Mouse (Mus musculus) midbrain, embryonic 16.5 days (tissue): ENCODE measurements at regions not wholly inside any gene's neighbourhood (a gene's known extent, or its start where the extent isn't known, plus 50 kb on each side); places are given as distances from the start of the nearest gene placed in this dataset.

Experiments used
- ATAC-seq: fragments of 200-750 bp; cut with Nextera tagmentation; 2 replicates; pipeline ENCODE4 v1.8.0; 2017; ENCODE audit warnings: moderate TSS enrichment
- H3K27ac ChIP-seq: fragments of 300-500 bp; sonication (generic); 2 replicates; pipeline ENCODE4 v1.5.1; 2014; ENCODE audit warnings: mild to moderate bottlenecking, low read length, mixed read lengths
- H3K27me3 ChIP-seq: fragments of 300-500 bp; sonication (generic); 2 replicates; pipeline ENCODE4 v1.6.1; 2014; ENCODE audit warnings: low read depth, low read length, mixed read lengths; ENCODE audit not compliant: control insufficient read depth, insufficient read depth
- H3K36me3 ChIP-seq: fragments of 300-500 bp; sonication (generic); 2 replicates; pipeline ENCODE4 v1.6.1; 2014; ENCODE audit warnings: mild to moderate bottlenecking, low read length, moderate library complexity, mixed read lengths; ENCODE audit not compliant: control insufficient read depth, insufficient read depth
- H3K4me1 ChIP-seq: fragments of 300-500 bp; sonication (generic); 2 replicates; pipeline ENCODE4 v1.6.1; 2014; ENCODE audit warnings: mild to moderate bottlenecking, low read length, mixed read lengths; ENCODE audit not compliant: control insufficient read depth, insufficient read depth
- H3K4me2 ChIP-seq: fragments of 300-500 bp; sonication (generic); 2 replicates; pipeline ENCODE4 v1.6.1; 2014; ENCODE audit warnings: mild to moderate bottlenecking, low read length, mixed read lengths
- H3K4me3 ChIP-seq: fragments of 300-500 bp; sonication (generic); 2 replicates; pipeline ENCODE4 v1.5.1; 2014; ENCODE audit warnings: low read depth, mild to moderate bottlenecking, low read length, moderate library complexity, mixed read lengths
- H3K9ac ChIP-seq: fragments of 300-500 bp; sonication (generic); 2 replicates; pipeline ENCODE4 v1.6.1; 2014; ENCODE audit warnings: low read depth, low read length, mixed read lengths
- H3K9me3 ChIP-seq: fragments of 300-500 bp; sonication (generic); replicated peaks from 2 replicates; pipeline ENCODE4 v1.6.1; 2014; ENCODE audit warnings: mild to moderate bottlenecking, low read length, mixed read lengths; ENCODE audit not compliant: control insufficient read depth, poor library complexity, severe bottlenecking
- WGBS: fragments of 180-500 bp; shearing (Covaris S2); extraction: QIAGEN DNeasy Blood & Tissue Kit; methylation state at CpG from one replicate; pipeline ENCODE4 v1.1.7; 2014; 5-methylcytosine and 5-hydroxymethylcytosine counted together

DNA sequence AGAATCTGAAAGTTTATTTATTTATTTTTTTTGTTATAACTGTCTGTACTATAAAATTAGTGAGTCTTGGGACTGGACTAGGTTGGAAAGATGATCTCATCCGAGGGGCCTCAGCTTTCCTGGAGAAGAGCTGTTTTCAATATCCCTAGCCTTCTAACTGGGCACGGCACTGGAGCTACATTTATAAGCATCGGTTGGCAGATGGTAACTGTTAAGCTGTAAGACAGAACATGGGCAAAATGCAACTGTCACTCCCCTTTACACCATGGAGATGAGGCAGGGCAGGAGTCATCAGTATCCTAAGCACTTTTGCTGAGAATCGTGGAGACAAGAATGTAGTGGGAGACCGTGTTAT lies 77.6 kb upstream of the Ubash3b start:
- H3K36me3 ChIP-seq = no peaks in the 10 kb centered on the region
- H3K9ac ChIP-seq = no peak overlapping the region
- 0 out of 2 replicates have a peak, but pooled peaks cover 3% of the 10 kb centered on the region for H3K4me1 ChIP-seq
- no peaks in the 10 kb centered on the region for H3K9me3 ChIP-seq
- 81% methylated on average over 5 of the region's 5 CpGs for WGBS
- no peak overlapping the region for H3K4me3 ChIP-seq
- no peak overlapping the region for H3K27ac ChIP-seq
- ATAC-seq = no peak
- no peak overlapping the region for H3K4me2 ChIP-seq
- H3K27me3 ChIP-seq = no peaks in the 10 kb centered on the region

DNA sequence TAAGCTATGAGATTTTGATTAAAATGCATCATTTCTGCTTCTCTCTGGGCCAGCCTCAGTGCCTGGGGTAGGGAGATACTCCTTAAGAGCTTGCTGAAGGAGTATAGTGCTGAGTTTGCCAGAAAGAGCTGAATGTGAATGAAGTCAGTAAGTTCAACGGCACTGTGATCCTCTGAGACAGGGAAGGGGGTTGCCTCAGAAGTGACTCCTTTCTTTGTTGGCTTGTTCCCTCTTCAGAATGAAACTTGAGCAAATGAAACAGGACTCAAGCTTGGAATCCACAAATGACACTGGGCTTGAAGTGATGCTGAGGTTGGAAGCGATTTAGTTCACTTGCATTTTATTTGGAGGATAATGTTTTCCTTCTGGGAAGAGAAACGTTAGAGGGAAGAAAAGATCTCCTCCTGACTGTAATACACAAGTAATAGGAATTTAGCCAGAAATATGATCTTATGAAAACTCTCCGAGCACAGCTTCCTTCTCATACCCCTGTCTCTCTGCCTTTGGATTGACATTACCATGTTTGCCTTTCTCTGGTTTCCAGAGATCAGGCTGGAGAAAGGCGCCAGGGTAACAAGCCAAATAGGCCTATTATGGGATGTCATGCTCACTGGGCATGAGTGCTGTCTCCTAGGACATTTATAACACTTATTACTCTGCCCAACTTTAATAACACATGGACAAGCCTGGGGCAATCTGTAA lies 77.0 kb upstream of the Ubash3b start:
- no peaks in the 10 kb centered on the region for H3K27me3 ChIP-seq
- WGBS = 72% methylated on average over 5 of the region's 5 CpGs
- H3K4me2 ChIP-seq = no peak overlapping the region
- no peak overlapping the region for H3K4me3 ChIP-seq
- 0 out of 2 replicates have a peak, but pooled peaks cover 3% of the 10 kb centered on the region for H3K4me1 ChIP-seq
- no peaks in the 10 kb centered on the region for H3K36me3 ChIP-seq
- no peak for ATAC-seq
- H3K9ac ChIP-seq = no peak overlapping the region
- H3K27ac ChIP-seq = no peak overlapping the region
- no peaks in the 10 kb centered on the region for H3K9me3 ChIP-seq

DNA sequence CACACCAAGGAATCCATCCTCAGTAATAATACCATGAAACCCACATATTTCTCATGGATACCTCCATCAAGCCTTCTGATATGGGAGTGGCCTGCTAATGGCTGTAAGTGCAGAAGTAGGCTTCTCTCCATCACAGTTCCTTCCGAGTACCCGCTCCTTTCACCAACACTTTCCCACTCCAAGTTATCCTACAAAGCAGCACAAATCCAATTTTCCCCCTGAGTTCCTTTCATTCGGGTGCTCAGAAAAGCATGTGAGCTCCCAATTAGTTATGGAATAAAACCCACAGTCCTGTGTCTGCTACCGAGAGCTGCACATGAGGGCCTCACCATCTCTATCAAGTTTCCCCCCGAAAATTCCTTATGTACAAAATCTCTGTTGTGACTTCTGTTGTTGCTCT lies 75.8 kb upstream of the Ubash3b start:
- no peaks in the 10 kb centered on the region for H3K27me3 ChIP-seq
- no peak overlapping the region for H3K4me3 ChIP-seq
- 44% methylated on average over 5 of the region's 5 CpGs for WGBS
- no peaks in the 10 kb centered on the region for H3K36me3 ChIP-seq
- H3K4me1 ChIP-seq = 0 out of 2 replicates have a peak, but pooled peaks cover 3% of the 10 kb centered on the region
- no peaks in the 10 kb centered on the region for H3K9me3 ChIP-seq
- H3K4me2 ChIP-seq = no peak overlapping the region
- no peak overlapping the region for H3K27ac ChIP-seq
- no peak overlapping the region for H3K9ac ChIP-seq
- ATAC-seq = no peak

DNA sequence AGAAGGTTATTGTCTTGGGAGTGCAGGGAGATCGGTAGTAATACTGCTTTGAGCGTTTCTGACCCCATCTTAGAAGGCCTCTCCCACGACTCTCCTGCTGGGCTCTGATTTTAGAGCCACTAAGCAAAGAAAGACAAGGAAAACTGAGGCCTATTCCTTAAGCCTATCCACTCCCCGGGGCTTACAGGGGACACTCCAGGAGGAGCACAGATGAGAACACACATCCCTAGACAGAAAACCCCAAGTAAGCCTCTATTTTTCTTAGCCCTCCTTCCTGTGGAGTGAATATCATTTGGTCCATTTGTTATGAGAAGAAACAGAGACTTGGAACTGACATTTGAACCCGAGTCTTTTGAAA lies 67.7 kb upstream of the Ubash3b start:
- Histone ChIP-seq H3K27me3 (no peaks in the 10 kb centered on the region), H3K4me2 (peak overlapping the region; percentile 84), H3K36me3 (no peaks in the 10 kb centered on the region), H3K9ac (peak overlapping the region; percentile 75), H3K9me3 (no peaks in the 10 kb centered on the region), H3K4me3 (peak overlapping the region; percentile 42), H3K27ac (peak overlapping the region; percentile 94), H3K4me1 (peaks cover 20% of the 10 kb centered on the region)
- WGBS = 5% methylated on average over 5 of the region's 5 CpGs
- ATAC-seq = no peak; the same call in none of the 2 replicates

DNA sequence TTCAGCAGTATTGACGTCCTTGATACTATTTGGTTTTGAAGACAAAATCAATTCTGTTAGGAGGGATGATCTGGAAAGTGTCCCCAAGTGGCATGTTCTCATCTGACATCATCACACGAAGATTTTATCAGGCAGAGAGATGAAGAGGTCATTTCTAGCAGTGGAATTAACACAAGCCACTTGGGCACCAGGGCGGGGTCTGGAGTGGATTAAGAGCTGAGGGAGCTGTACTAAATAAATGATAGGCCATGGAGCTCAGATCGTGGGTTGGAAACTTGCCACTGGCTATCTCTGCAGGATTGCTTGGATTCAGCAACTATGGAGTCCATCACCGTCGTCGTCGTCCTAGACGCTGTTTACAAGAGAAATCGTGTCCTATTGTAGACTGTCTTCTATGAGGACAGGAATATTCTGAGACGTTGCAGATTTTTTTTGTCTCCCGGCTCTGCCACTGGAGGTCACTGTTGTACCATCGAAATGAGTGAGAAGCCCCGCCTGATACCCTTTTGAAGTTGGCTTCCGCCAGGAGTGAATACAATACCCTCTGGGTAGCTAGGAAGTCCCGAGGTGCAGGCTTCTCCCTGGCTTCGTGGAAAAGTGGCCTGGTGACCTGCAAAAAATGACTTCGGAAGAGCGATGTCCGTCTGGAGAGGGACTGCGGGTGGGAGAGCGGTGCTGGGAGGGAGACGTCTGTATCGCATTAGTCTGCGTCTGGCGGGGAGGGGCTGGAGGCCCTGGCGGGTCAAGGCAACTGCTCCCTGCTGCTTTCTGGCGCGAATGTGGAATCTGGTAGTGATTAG lies 67.1 kb upstream of the Ubash3b start:
- Histone ChIP-seq H3K4me3 (peak overlapping the region; percentile 42), H3K4me2 (peak overlapping the region; percentile 84), H3K9ac (peak overlapping the region; percentile 75), H3K4me1 (peaks cover 22% of the 10 kb centered on the region), H3K36me3 (no peaks in the 10 kb centered on the region), H3K27me3 (no peaks in the 10 kb centered on the region), H3K9me3 (no peaks in the 10 kb centered on the region), H3K27ac (peak overlapping the region; percentile 94)
- ATAC-seq = peak; percentile 95
- 5% methylated on average over 29 of the region's 29 CpGs for WGBS

DNA sequence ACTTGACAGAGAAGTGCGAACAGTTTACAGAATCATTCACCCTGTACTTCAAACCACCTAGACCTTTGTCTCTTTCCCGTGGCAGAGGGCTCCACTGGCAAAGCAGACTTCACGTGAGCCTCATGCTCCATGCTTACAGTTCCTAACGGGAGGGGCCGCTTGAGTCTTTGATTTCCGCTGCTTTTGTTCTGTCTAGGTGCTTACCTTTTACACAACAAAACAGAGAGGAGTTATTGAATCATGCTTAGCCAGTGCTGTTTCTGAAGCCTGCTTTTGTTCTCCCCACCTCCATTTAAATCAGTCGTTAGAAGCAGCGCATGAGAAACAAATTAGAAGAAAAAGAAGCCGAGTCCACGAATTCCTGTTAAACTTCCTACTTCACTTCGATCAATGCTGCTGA lies 61.9 kb upstream of the Ubash3b start:
- no peaks in the 10 kb centered on the region for H3K27me3 ChIP-seq
- no peak overlapping the region for H3K27ac ChIP-seq
- H3K4me1 ChIP-seq = peaks cover 7% of the 10 kb centered on the region; the same call in 1 of the 2 replicates
- ATAC-seq = no peak
- WGBS = 50% methylated on average over 11 of the region's 11 CpGs
- no peak overlapping the region for H3K4me2 ChIP-seq
- H3K9me3 ChIP-seq = no peaks in the 10 kb centered on the region
- H3K4me3 ChIP-seq = no peak overlapping the region
- H3K36me3 ChIP-seq = no peaks in the 10 kb centered on the region
- no peak overlapping the region for H3K9ac ChIP-seq

DNA sequence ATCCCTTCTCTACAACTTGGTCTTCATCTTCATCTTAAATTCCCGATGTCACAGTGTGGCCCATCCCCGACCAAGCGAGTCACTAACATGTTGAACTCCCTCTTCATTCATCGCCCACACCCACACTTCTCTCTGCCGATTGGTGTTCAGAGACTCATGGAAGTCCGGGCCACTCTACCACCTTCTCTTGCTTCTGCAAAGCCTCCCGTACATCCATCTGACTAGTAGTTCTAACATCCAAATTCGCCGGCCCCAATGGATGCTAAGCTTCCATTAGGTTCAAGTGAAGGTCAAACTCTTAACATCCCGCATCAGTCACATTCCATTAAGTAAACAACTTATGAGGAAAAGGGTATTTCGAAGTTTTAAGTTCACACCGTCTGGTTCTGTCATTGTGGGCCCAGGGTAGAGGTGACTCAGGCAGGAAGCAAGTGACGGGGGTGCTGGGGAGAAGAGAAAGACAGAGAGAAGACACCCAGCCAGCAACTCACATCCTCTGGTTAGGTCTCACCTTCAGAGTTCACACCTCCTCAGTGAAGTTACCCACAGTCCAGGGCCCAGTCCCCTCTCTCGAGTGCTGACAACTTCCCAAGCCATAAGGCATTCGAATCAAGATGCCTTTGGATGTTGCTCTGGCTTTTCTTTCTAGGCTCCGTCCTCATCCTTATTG lies 61.0 kb upstream of the Ubash3b start:
- Histone ChIP-seq H3K9ac (no peak overlapping the region), H3K27ac (no peak overlapping the region), H3K4me2 (no peak overlapping the region), H3K9me3 (no peaks in the 10 kb centered on the region), H3K36me3 (no peaks in the 10 kb centered on the region), H3K27me3 (no peaks in the 10 kb centered on the region), H3K4me3 (no peak overlapping the region), H3K4me1 (peaks cover 5% of the 10 kb centered on the region; the same call in 1 of the 2 replicates)
- ATAC-seq = no peak
- WGBS = 94% methylated on average over 16 of the region's 16 CpGs

DNA sequence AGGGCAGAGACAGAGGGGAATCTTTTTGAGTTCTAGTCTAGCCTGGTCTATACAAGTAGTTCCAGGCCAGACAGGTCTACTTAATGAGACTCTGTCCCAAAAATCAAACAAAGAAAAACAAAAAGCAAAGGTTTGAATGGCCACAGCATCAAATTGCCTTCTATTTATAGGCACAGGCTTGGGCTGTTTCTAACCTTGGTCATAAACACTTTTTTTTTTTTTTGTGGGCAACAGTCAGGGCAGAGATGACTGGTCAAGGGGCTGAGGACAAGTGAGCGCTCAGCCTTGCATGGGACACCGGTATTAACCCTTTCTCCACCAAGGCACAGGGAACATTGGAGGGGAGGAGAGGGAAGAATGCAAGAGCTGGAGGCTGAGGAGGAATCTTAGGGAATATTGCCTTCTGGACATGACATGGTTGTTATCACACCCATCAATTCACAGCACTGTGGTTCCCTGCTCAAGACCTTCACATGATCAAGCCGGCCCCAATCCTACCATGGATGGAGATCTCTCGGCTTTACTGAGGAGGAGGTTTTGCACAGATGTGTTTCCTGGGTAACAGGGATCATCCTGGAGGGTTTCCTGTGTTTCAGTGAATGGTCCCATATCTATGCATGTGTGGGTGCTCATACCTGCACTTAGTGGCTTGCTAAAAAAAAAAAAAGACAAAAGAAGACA lies 59.8 kb upstream of the Ubash3b start:
- no peaks in the 10 kb centered on the region for H3K27me3 ChIP-seq
- peaks cover 5% of the 10 kb centered on the region; the same call in 1 of the 2 replicates for H3K4me1 ChIP-seq
- no peak overlapping the region for H3K4me2 ChIP-seq
- H3K36me3 ChIP-seq = no peaks in the 10 kb centered on the region
- no peak overlapping the region for H3K4me3 ChIP-seq
- 88% methylated on average over 4 of the region's 4 CpGs for WGBS
- no peak overlapping the region for H3K9ac ChIP-seq
- no peaks in the 10 kb centered on the region for H3K9me3 ChIP-seq
- no peak overlapping the region for H3K27ac ChIP-seq
- ATAC-seq = no peak
